Mouse (Mus musculus) frontal cortex, postnatal 10 days (tissue): ENCODE data around the gene Gm49711.
"Not testable (repeated sequence)": the region's sequence is repeated elsewhere in the genome, so short reads cannot be mapped to it uniquely, and the experiment has no call there.

Experiments
- DNase-seq, 2 experiments: peaks; one replicate each; pipeline ENCODE4 v3.0.0; 2022; ENCODE audit warnings: low spot score in 2 of 2, mixed read lengths in 1 of 2

Gene Gm49711

GRCm38 (mm10) chr16:92177718-92178117, 119.6 kb downstream of the Gm49711 start:
- no peak for DNase-seq

- DNase-seq = no peak
Measured at GRCm38 (mm10) chr16:92179306-92179705, 121.2 kb downstream of the Gm49711 start.

GRCm38 (mm10) chr16:92183477-92183876, 125.4 kb downstream of the Gm49711 start:
- DNase-seq = no peak

GRCm38 (mm10) chr16:92190603-92191002, 132.5 kb downstream of the Gm49711 start:
- DNase-seq = no peak

GRCm38 (mm10) chr16:92195094-92195493, 137.0 kb downstream of the Gm49711 start:
- no peak for DNase-seq

- no peak for DNase-seq
Measured at GRCm38 (mm10) chr16:92196741-92197331, 138.7 kb downstream of the Gm49711 start.

GRCm38 (mm10) chr16:92200615-92201014, 142.5 kb downstream of the Gm49711 start:
- peak in 1 of 2 experiments; percentile 18 for DNase-seq

- no peak for DNase-seq
Measured at GRCm38 (mm10) chr16:92203599-92203998, 145.5 kb downstream of the Gm49711 start.

- DNase-seq = no peak
Measured at GRCm38 (mm10) chr16:92209291-92209781, 151.2 kb downstream of the Gm49711 start.

- DNase-seq = not testable (repeated sequence)
Measured at GRCm38 (mm10) chr16:92210316-92210715, 152.2 kb downstream of the Gm49711 start.

- not testable (repeated sequence) for DNase-seq
Measured at GRCm38 (mm10) chr16:92213911-92214310, 155.8 kb downstream of the Gm49711 start.

GRCm38 (mm10) chr16:92215599-92216390, 157.7 kb downstream of the Gm49711 start:
- no peak for DNase-seq

- no peak for DNase-seq
Measured at GRCm38 (mm10) chr16:92220754-92221153, 162.6 kb downstream of the Gm49711 start.

GRCm38 (mm10) chr16:92228332-92228919, 170.3 kb downstream of the Gm49711 start:
- DNase-seq = no peak

- no peak for DNase-seq
Measured at GRCm38 (mm10) chr16:92230476-92230931, 172.4 kb downstream of the Gm49711 start.

GRCm38 (mm10) chr16:92234530-92234929, 176.4 kb downstream of the Gm49711 start:
- DNase-seq = no peak

GRCm38 (mm10) chr16:92235222-92235621, 177.1 kb downstream of the Gm49711 start:
- no peak for DNase-seq
